Mouse (Mus musculus): Measurements from ENCODE around the gene Rcvrn.

Rcvrn gene

GRCm38 (mm10) chr11:67670031-67670430 is 25.1 kb upstream of the Rcvrn start:
- DNase-seq, result no peak

- DNase-seq, result no peak
Observed at GRCm38 (mm10) chr11:67672140-67672539, 23.0 kb upstream of the Rcvrn start.

- DNase-seq, result peak; percentile 85
Observed at GRCm38 (mm10) chr11:67675562-67676540, 19.3 kb upstream of the Rcvrn start.

GRCm38 (mm10) chr11:67679300-67679699 is 15.8 kb upstream of the Rcvrn start:
- DNase-seq, result no peak

- no peak for DNase-seq
Observed at GRCm38 (mm10) chr11:67679930-67680329, 15.2 kb upstream of the Rcvrn start.

- peak; percentile 57 for DNase-seq
Observed at GRCm38 (mm10) chr11:67681871-67682270, 13.3 kb upstream of the Rcvrn start.

- no peak for DNase-seq
Observed at GRCm38 (mm10) chr11:67686109-67686508, 9.0 kb upstream of the Rcvrn start.

GRCm38 (mm10) chr11:67712976-67713375 is 17.9 kb downstream of the Rcvrn start:
- DNase-seq, result peak; percentile 13

GRCm38 (mm10) chr11:67715382-67715781 is 20.3 kb downstream of the Rcvrn start:
- no peak for DNase-seq

- no peak for DNase-seq
Observed at GRCm38 (mm10) chr11:67721485-67721884, 26.4 kb downstream of the Rcvrn start.

- DNase-seq, result no peak
Observed at GRCm38 (mm10) chr11:67722399-67723156, 27.5 kb downstream of the Rcvrn start.

- no peak for DNase-seq
Observed at GRCm38 (mm10) chr11:67723231-67724013, 28.3 kb downstream of the Rcvrn start.

GRCm38 (mm10) chr11:67727095-67727494 is 32.0 kb downstream of the Rcvrn start:
- DNase-seq, result no peak

- no peak for DNase-seq
Observed at GRCm38 (mm10) chr11:67728726-67729125, 33.6 kb downstream of the Rcvrn start.

- DNase-seq, result no peak
Observed at GRCm38 (mm10) chr11:67731056-67731455, 35.9 kb downstream of the Rcvrn start.

GRCm38 (mm10) chr11:67733726-67734125 is 38.6 kb downstream of the Rcvrn start:
- no peak for DNase-seq

- DNase-seq, result no peak
Observed at GRCm38 (mm10) chr11:67734597-67734996, 39.5 kb downstream of the Rcvrn start.

- no peak for DNase-seq
Observed at GRCm38 (mm10) chr11:67738345-67738744, 43.2 kb downstream of the Rcvrn start.

- DNase-seq, result no peak
Observed at GRCm38 (mm10) chr11:67738846-67739490, 43.8 kb downstream of the Rcvrn start.

GRCm38 (mm10) chr11:67741569-67741968 is 46.4 kb downstream of the Rcvrn start:
- DNase-seq, result no peak

All from retina, postnatal 1 day (tissue).